11 mouse cellular contexts compared by ENCODE assay signal in genomic region chr11:104309377-104310225, GRCm38 (mm10).
DNase-seq lines count a peak whose midpoint lies in the region; ATAC-seq and TF ChIP-seq lines count a peak whose summit lies in the region.
"Had no signal": no experiment of that assay in that cellular context is flagged by ENCODE, and none has a peak within 500 bp of the region (broad histone marks: within the 10 kb centered on the region; RNA-seq: fewer than 3 reads in every experiment).

No protein-coding gene starts in this region.

- no peak for TF ChIP-seq EP300 in ES-Bruce4 (IDR thresholded peaks at IDR 0.05; ENCODE audit: insufficient read depth, low read depth, low read length)

- H3K9ac ChIP-seq in kidney, embryonic 14.5 days (ENCODE audit: low read depth, low read length): no peak overlapping the region
- peak overlapping the region; percentile 84 for H3K9ac ChIP-seq in ES-Bruce4 (ENCODE audit: low read depth, poor library complexity, severe bottlenecking)
- no peak overlapping the region for H3K9ac ChIP-seq in embryonic facial prominence, embryonic 12.5 days
- H3K9ac ChIP-seq in liver, embryonic 13.5 days: peak overlapping the region; percentile 62

- peak overlapping the region; percentile 8; the same call in 1 of the 2 replicates for H3K4me3 ChIP-seq in kidney, embryonic 14.5 days (ENCODE audit: low read length)
- peak overlapping the region; percentile 72 for H3K4me3 ChIP-seq in ES-Bruce4 (ENCODE audit: low read depth, low read length)
- H3K4me3 ChIP-seq in embryonic facial prominence, embryonic 12.5 days: no peak overlapping the region
- peak overlapping the region; percentile 54 for H3K4me3 ChIP-seq in liver, embryonic 13.5 days (replicated peaks)

- no peak for TF ChIP-seq POLR2A in ES-Bruce4 (IDR thresholded peaks at IDR 0.05; ENCODE audit: insufficient read depth, low read length)

- no peak for ATAC-seq in kidney, embryonic 14.5 days (ENCODE audit: low FRiP score, low TSS enrichment)
- ATAC-seq in embryonic facial prominence, embryonic 12.5 days (ENCODE audit: insufficient number of reproducible peaks, insufficient read depth, low FRiP score, low TSS enrichment): no peak
- ATAC-seq in liver, embryonic 13.5 days (ENCODE audit: low read depth): peak; percentile 47
- ATAC-seq in monocyte, adult 5-6 weeks (replicated peaks; ENCODE audit: insufficient number of reproducible peaks, low FRiP score, low TSS enrichment, poor library complexity, severe bottlenecking): no peak

- H3K4me2 ChIP-seq in kidney, embryonic 14.5 days (replicated peaks; ENCODE audit: low read depth, low read length): peak overlapping the region; percentile 29; the same call in 1 of the 2 replicates
- H3K4me2 ChIP-seq in embryonic facial prominence, embryonic 12.5 days (replicated peaks): peak overlapping the region; percentile 13; the same call in 1 of the 2 replicates
- peak overlapping the region; percentile 77 for H3K4me2 ChIP-seq in liver, embryonic 13.5 days

- H3K27me3 ChIP-seq in kidney, embryonic 14.5 days (ENCODE audit: control insufficient read depth, insufficient read depth, low read length): peaks cover 12% of the 10 kb centered on the region
- H3K27me3 ChIP-seq in ES-Bruce4 (ENCODE audit: control insufficient read depth, insufficient read depth, low read length, poor library complexity, severe bottlenecking): no peaks in the 10 kb centered on the region
- H3K27me3 ChIP-seq in embryonic facial prominence, embryonic 12.5 days: peaks cover 26% of the 10 kb centered on the region
- H3K27me3 ChIP-seq in liver, embryonic 13.5 days: peaks cover 5% of the 10 kb centered on the region; the same call in 1 of the 2 replicates

- no peak for TF ChIP-seq CTCF in ES-Bruce4 (IDR thresholded peaks at IDR 0.05; ENCODE audit: low read depth, low read length)

- 38% methylated on average over 12 of the region's 12 CpGs for WGBS in kidney, embryonic 14.5 days
- WGBS in embryonic facial prominence, embryonic 12.5 days: 39% methylated on average over 12 of the region's 12 CpGs
- WGBS in liver, embryonic 13.5 days (ENCODE audit: insufficient replicate concordance): 29% methylated on average over 12 of the region's 12 CpGs

- H3K27ac ChIP-seq in kidney, embryonic 14.5 days (ENCODE audit: low read depth, low read length): no peak overlapping the region
- peak overlapping the region; percentile 56 for H3K27ac ChIP-seq in ES-Bruce4 (ENCODE audit: insufficient read depth, low read length)
- H3K27ac ChIP-seq in embryonic facial prominence, embryonic 12.5 days: no peak overlapping the region
- peak overlapping the region; percentile 15 for H3K27ac ChIP-seq in liver, embryonic 13.5 days

- H3K4me1 ChIP-seq in kidney, embryonic 14.5 days (ENCODE audit: control insufficient read depth, insufficient read depth, low read length): no peaks in the 10 kb centered on the region
- peaks cover 11% of the 10 kb centered on the region for H3K4me1 ChIP-seq in ES-Bruce4 (ENCODE audit: control insufficient read depth, insufficient read depth, low read length)
- 0 out of 2 replicates have a peak, but pooled peaks cover 3% of the 10 kb centered on the region for H3K4me1 ChIP-seq in embryonic facial prominence, embryonic 12.5 days
- peaks cover 38% of the 10 kb centered on the region for H3K4me1 ChIP-seq in liver, embryonic 13.5 days (replicated peaks)

- H3K9me3 ChIP-seq in kidney, embryonic 14.5 days (ENCODE audit: control insufficient read depth, low read length): no peaks in the 10 kb centered on the region
- no peaks in the 10 kb centered on the region for H3K9me3 ChIP-seq in ES-Bruce4 (replicated peaks; ENCODE audit: control insufficient read depth, insufficient read depth, low read length, poor library complexity, severe bottlenecking)
- H3K9me3 ChIP-seq in embryonic facial prominence, embryonic 12.5 days: no peaks in the 10 kb centered on the region
- H3K9me3 ChIP-seq in liver, embryonic 13.5 days (replicated peaks): no peaks in the 10 kb centered on the region

- no peak for DNase-seq in kidney, adult 11 months
- no peak for DNase-seq in liver, embryonic 13.5 days
- no peak for DNase-seq in ovary, postnatal 14 days (ENCODE audit: low spot score)
- DNase-seq in layer of hippocampus, adult 9-11 months: no peak
- DNase-seq: adrenal gland, postnatal 10 days; cerebellum, postnatal 14 days; kidney, postnatal 10 days had no signal

- H3K36me3 ChIP-seq in kidney, embryonic 14.5 days (ENCODE audit: control insufficient read depth, insufficient read depth, low read length): no peaks in the 10 kb centered on the region
- no peaks in the 10 kb centered on the region; the same call in 1 of the 2 replicates for H3K36me3 ChIP-seq in ES-Bruce4 (ENCODE audit: control insufficient read depth, insufficient read depth, low read length, poor library complexity, severe bottlenecking)
- H3K36me3 ChIP-seq in embryonic facial prominence, embryonic 12.5 days: no peaks in the 10 kb centered on the region
- H3K36me3 ChIP-seq in liver, embryonic 13.5 days: no peaks in the 10 kb centered on the region

Comparison
In these comparisons a context has a peak if more than half of its experiments do, and no peak if none do; other contexts are left out.
1. H3K27ac ChIP-seq: peak in ES-Bruce4 (single experiment) and liver, embryonic 13.5 days (single experiment); none in kidney, embryonic 14.5 days (single experiment) and embryonic facial prominence, embryonic 12.5 days (single experiment).
2. H3K4me2 ChIP-seq: peak in every context shown above with its lines; median percentile 77 in liver, embryonic 13.5 days; 29 in kidney, embryonic 14.5 days; 13 in embryonic facial prominence, embryonic 12.5 days.
3. H3K9ac ChIP-seq: peak in ES-Bruce4 (single experiment) and liver, embryonic 13.5 days (single experiment); none in kidney, embryonic 14.5 days (single experiment) and embryonic facial prominence, embryonic 12.5 days (single experiment).